Mouse (Mus musculus): ENCODE measurements around the gene Gm13040. TPM values are rescaled to one million over a fixed set of nuclear protein-coding genes. Genes with fewer than 3 reads are reported as not detected.
"Not testable (repeated sequence)": the region's sequence is repeated elsewhere in the genome, so short reads cannot be mapped to it uniquely, and the experiment has no call there.

Gene Gm13040
- polyA plus RNA-seq (2017; shearing (Covaris generic)): not detected

DNA sequence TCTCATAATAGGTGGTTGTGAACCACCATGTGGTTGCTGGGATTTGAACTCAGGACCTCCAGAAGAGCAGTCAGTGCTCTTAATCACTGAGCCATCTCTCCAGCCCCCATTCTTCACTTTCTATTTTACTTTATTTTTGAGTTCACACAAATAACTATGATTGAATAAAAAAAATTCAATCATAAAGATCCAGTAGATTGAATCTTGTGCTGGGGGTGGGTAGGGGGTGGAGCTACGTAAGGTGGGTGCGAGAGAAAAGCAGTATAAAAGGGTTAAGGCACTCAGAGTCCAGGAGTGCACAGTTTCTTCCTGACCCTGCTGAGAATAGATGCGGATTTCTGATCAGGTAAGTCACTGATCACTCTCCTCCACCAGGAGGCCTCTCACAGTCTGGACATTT is at the start of gene Gm13040:
Gene Gm13040 (plus strand): TSS at position 301 of the 400 bp plus-strand sequence.
- ATAC-seq: not testable (repeated sequence)

DNA sequence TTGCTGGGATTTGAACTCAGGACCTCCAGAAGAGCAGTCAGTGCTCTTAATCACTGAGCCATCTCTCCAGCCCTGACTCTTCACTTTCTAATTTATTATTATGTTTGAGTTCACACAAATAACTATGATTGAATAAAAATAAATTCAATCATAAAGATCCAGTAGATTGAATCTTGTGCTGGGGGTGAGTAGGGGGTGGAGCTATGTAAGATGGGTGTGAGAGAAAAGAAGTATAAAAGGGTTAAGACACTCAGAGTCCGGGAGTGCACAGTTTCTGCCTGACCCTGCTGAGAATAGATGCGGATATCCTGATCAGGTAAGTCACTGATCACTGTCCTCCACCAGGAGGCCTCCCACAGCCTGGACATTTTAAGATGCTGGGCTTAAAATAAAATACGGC is 24.7 kb upstream of the Gm13040 start, which contains the start of gene Gm13043:
Gene Gm13043 (plus strand): TSS at position 301 of the 400 bp plus-strand sequence.
- no peak for ATAC-seq

DNA sequence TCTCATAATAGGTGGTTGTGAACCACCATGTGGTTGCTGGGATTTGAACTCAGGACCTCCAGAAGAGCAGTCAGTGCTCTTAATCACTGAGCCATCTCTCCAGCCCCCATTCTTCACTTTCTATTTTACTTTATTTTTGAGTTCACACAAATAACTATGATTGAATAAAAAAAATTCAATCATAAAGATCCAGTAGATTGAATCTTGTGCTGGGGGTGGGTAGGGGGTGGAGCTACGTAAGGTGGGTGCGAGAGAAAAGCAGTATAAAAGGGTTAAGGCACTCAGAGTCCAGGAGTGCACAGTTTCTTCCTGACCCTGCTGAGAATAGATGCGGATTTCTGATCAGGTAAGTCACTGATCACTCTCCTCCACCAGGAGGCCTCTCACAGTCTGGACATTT is 15.6 kb downstream of the Gm13040 start, which contains the start of the genes BC080695 and Gm13057:
Gene BC080695 (plus strand): TSS at position 301 of the 400 bp plus-strand sequence.
Gene Gm13057 (plus strand): TSS at position 310 of the 400 bp plus-strand sequence.
- not testable (repeated sequence) for ATAC-seq

Other genes with a start within 250 kb of the Gm13040 start
- not detected for gene Pdpn, start 236.4 kb upstream of the Gm13040 start, polyA plus RNA-seq (2017; shearing (Covaris generic))
- gene Lrrc38, start 186.2 kb upstream of the Gm13040 start, polyA plus RNA-seq (2017; shearing (Covaris generic)): not detected
- not detected for gene Pramel1, start 141.5 kb upstream of the Gm13040 start, polyA plus RNA-seq (2017; shearing (Covaris generic))
- gene Pramef8, start 123.5 kb upstream of the Gm13040 start, polyA plus RNA-seq (2017; shearing (Covaris generic)): 10 to 100 TPM; 39.9 to 71.9 TPM
- gene Oog4, start 85.6 kb upstream of the Gm13040 start, polyA plus RNA-seq (2017; shearing (Covaris generic)): not detected
- gene Gm13043, start 24.6 kb upstream of the Gm13040 start, polyA plus RNA-seq (2017; shearing (Covaris generic)): not detected
- gene BC080695, start 15.7 kb downstream of the Gm13040 start, polyA plus RNA-seq (2017; shearing (Covaris generic)): not detected
- not detected for gene Gm13057, start 15.8 kb downstream of the Gm13040 start, polyA plus RNA-seq (2017; shearing (Covaris generic))
- not detected for gene Gm13083, start 79.0 kb downstream of the Gm13040 start, polyA plus RNA-seq (2017; shearing (Covaris generic))
- gene Gm13088, start 121.3 kb downstream of the Gm13040 start, polyA plus RNA-seq (2017; shearing (Covaris generic)): not detected
- gene Gm13089, start 166.8 kb downstream of the Gm13040 start, polyA plus RNA-seq (2017; shearing (Covaris generic)): not detected
- not detected for gene Gm13078, start 183.5 kb downstream of the Gm13040 start, polyA plus RNA-seq (2017; shearing (Covaris generic))

Measured in CD4-positive, CD25-positive, alpha-beta regulatory T cell, adult 4 months (primary cell).